Mouse (Mus musculus) right cerebral cortex, adult 18-20 months (tissue): ENCODE measurements at regions not wholly inside any gene's neighbourhood (a gene's known extent, or its start where the extent isn't known, plus 50 kb on each side); places are given as distances from the start of the nearest gene placed in this dataset.

Experiments
- DNase-seq: peaks from one replicate; pipeline ENCODE4 v3.0.0; 2022; ENCODE audit warnings: mixed read lengths

DNA sequence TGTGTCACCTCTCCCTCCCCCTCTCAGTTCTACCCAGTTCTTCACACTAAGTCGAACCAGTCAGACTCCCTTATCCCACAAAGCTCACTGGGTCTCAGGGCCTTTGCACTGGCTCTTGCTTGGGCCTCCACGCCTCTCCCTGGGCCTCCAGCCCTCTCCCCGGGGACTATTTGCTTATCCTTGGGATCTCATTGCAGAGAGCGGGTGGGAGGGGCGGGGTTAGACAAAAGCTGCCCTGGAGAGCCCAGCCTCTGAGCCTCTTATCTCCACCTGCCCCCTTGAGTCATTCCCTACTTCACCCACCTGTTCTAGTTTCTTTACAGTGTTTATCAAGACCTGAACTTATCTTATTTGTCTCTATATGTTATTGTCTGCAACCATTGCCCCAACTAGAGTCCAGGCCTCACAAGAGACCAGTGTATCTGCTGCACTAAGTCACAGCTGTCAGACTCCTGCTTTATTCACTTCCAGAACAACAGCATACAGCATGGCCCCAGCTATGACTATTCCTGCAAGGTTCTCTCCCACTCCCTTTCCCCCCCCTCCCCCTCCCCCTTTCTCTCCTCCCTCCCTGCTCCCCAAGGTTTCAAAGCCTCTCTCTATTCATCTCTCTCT lies 450.7 kb downstream of the Wdr11 start:
- no peak for DNase-seq

DNA sequence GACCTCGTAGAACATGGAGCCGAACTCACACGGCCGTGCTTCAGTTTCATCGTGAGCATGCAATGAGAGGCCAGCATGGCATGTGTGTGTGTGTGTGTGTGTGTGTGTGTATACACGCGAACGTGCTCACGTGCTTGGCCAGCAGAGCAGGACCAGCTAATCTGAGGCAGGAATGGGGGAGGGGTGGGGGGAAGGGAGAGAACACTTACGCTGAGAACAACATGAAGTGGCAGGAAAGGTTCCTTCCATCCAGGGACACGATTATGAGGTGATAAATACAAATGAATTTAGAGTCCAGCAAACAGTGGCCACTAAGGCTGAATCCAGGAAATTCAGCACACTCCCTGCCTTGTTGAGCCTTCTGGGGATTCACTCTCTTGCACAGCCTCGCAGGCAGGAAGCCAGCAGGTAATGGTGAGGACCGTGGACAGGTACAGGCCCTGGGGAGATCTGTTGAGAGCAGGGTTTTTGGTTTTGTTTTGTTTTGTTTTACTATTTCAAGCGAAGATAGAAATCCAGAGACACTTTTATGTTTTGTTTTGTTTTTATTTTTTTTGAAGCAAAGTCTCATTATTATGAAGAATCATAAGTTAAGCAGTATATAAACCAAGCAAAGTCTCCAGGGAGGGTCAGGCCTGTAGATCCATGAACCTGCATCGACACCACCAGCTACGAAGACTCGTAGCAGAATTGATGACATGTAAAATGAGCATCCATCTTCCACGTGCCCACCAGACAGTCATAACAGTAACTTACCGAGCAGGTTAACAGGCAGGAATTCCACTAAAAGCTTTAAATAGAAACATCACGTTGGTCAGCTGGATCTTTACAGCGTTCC lies 452.0 kb downstream of the Wdr11 start:
- no peak for DNase-seq

- DNase-seq, result no peak
Observed at GRCm38 (mm10) chr7:130044235-130044553, 452.5 kb downstream of the Wdr11 start.

DNA sequence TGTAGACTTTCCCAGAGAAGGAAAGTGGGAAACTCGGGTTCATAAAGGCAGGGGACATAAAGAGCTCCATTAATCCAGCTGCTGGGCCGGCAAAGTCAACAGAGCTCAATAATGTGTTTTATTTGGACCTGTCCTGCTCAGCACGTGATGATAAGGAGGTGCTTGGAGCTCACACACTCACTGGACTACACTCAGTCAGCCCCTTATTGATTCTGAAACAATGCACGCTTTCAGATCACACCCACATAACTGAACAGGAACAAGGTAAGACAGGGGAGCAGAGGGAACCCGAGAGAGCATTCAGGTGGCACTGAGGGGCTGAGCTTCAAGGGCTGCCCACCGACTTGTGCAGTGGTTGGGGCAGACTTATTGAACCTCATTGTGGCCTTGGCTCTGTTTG lies 452.9 kb downstream of the Wdr11 start:
- no peak for DNase-seq

DNA sequence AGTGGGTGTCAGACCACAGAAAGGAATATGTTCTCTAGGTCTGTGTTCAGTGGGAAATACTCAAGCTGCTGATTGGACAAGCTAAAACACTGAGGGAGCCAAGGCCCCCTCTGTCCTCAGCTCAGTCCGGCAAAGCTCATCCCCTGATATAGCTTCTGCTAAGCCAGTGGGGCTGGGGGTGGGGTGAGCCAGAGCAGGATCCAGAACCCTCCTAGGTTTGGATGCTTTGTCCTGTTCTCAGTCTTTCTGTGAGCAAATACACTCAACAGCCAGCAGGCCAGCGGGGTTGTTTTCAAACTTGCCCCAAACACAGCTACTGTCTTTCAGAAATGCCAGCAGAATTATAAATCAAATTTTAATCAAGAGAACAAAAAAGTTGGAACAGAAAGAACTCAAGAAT lies 454.4 kb downstream of the Wdr11 start:
- DNase-seq, result no peak

DNA sequence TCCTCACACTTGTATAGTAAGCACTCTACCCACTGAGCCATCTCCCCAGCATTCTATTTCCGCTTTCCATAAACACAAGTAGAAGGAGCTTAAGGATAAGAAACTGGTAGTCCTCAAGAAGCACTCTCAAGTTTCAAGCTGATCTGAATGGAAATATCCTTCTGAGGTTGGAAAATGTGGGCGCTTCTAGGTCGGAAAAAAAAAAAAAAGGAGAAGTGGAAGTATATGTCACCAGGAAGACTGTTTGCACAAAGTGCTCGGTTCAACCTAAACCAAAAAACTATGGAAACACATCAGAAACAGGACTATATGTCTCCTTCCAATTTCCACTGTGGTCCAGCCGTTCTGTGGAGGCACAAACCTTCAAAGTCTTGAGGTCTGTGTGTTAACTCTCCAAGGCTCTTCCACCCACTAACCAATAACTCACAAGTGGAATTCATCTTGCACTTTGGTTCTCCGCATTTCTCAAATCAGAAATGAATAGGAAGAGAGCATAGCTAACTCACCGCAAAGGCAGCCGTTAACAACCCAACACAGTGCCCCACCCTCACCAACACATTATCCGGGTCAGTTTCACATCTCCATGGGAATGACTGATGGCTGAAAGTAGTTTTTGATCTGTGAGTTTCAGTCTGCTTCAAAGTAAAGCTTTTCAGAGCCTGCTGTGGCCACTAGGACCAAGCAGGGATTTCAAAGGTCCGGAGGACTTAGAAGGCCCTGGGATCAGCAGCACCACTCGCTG lies 455.8 kb downstream of the Wdr11 start:
- no peak for DNase-seq

- DNase-seq, result no peak
Observed at GRCm38 (mm10) chr7:130048106-130048772, 456.6 kb downstream of the Wdr11 start.

- DNase-seq, result no peak
Observed at GRCm38 (mm10) chr7:130049461-130049860, 457.8 kb downstream of the Wdr11 start.

GRCm38 (mm10) chr7:130050120-130050519 lies 458.5 kb downstream of the Wdr11 start:
- no peak for DNase-seq

DNA sequence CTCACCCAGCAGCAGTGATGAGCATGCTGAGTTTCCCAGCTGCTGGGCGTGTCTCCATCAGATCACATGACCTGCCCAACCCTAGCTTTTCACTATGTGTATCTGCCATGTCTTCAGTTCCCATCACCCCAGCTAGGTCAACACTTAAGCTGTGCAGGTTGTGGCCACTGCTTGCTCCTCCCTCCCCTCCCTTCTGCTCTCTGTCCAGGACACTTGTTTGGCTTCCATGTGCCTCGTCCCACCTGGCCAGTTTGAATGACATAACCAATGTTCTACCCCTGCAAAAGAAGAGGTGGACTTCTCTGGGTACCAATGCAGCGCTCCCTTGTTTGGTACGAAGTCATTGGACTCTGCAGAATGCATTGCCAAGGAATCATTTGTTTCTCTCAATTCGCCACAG lies 460.7 kb downstream of the Wdr11 start:
- no peak for DNase-seq

- DNase-seq, result no peak
Observed at GRCm38 (mm10) chr7:130057708-130058107, 462.5 kb downstream of the Ate1 start.

DNA sequence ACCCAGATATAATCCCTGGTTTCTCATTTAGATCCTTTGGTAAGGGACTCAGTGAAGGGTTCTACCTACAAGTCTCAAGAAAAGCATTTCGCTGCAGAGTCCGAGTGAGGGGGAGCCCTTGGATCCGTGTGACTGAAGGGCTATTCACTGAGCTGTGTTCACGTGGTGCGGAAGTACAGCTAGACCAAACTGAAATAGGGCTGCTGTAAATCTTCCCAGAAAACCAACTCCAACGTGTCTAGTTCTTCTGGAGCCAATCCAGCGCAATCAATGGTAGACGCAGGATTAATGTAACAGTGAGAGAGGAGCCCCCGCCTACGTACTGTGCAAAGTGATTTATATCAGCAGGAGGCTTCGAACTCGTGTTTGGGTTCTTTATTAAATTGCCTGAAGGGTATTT lies 461.9 kb downstream of the Ate1 start:
- no peak for DNase-seq

- DNase-seq, result no peak
Observed at GRCm38 (mm10) chr7:130059684-130060607, 460.2 kb downstream of the Ate1 start.

DNA sequence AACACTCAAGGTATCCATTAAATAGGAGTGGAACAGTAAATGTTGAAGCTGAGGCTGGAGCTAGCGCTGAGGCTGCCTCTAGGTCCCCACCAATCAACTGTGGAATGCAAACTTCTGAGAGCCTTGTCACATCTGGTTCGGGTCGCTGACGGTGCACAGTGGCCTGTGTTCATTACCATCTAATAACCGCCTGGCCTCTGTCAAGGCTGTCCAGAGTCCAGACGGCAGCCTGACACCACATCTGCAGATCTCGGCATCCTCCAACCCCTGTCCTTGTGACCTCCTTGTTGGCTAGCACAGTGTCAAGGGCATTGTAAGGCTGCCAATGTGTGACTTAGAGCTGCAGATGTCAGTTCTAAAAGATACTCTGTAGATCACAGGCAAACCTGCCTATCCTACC lies 455.7 kb downstream of the Ate1 start:
- DNase-seq, result no peak

GRCm38 (mm10) chr7:130068316-130068715 lies 451.9 kb downstream of the Ate1 start:
- no peak for DNase-seq

DNA sequence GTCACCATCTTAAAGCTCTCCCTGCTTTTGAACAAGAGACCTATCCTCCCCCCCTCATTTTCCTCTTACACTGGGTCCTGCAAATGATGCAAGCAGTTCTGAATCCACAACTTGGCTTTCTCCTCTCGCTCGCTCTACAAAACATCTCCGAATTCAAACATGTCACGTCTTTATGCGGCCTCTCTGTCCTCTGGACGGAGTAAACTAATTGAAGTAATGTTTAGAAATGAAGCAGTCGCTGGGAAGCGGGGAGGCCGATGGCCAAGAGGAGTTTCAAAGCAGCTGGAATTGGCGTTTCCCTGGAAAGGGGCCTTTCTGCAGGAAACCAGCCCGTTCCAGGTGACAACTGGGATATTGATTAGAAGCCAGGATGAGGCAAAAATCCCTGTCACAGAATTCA lies 446.8 kb downstream of the Ate1 start:
- DNase-seq, result no peak

GRCm38 (mm10) chr7:130073890-130074819 lies 446.0 kb downstream of the Ate1 start:
- DNase-seq, result peak; percentile 12

DNA sequence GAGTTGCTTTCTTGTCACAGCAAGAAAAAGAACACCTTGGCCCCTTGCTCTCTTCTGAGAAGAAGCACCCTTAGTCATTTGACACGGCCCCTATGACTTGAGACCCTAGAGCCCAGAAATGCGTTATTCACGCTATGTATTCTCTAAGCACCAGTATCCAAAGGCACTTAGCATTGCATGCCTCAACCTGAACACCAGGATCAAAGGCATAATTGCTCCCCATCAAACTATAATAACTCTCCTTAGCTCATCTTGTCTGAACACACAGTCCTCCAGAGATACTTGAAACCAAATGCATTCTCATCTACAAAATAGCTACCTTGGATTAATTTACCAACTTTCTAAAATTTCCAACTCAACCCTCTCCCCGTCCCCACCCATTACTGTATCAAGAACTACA lies 437.5 kb downstream of the Ate1 start:
- no peak for DNase-seq

DNA sequence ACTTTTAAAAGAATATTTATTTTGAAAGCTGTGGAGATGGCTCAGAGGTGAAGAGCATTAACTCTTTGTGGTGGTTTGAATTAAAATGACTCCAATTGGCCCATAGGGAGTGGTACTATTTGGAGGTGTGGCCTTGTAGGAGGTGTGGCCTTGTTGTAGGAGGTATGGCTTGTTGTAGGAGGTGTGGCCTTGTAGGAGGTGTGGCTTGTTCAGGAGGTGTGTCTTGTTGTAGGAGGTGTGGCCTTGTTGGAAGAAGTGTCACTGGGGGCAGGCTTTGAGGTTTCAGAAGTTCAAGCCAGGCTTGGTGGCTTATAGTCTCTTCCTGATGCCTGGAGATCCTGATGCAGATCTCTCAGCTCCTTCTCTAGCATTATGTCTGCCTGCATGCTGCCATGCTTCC lies 434.5 kb downstream of the Ate1 start:
- DNase-seq, result no peak

GRCm38 (mm10) chr7:130089896-130090610 lies 430.1 kb downstream of the Ate1 start:
- no peak for DNase-seq

DNA sequence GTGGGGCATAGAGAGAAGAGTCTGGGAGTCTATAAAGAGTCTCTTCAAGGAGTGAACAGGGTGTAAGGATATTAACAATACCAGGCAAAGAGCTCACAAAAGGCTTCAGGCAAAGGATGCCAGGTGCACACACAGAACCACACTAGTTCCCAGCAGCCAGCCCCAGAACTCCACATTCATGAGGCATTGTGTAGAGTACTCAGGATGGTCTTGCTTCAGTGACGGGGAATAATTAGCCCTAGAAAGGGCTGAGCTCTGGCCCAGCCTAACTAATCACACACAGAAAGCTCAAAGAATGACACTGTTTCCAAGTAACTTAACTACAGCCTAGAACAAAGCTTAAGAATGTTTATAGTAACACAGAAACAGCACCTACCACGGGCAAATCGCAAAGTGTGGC lies 428.2 kb downstream of the Ate1 start:
- DNase-seq, result no peak
